Mouse (Mus musculus) stomach, embryonic 14.5 days (tissue): ENCODE measurements around the gene Tspan17. TPM values are rescaled to one million over a fixed set of nuclear protein-coding genes. Genes with fewer than 3 reads are reported as not detected.

Experiments used
- ATAC-seq: fragments of 200-750 bp; cut with Nextera tagmentation; 2 replicates; pipeline ENCODE4 v1.8.0; 2017; ENCODE audit warnings: low read depth, moderate TSS enrichment; ENCODE audit not compliant: insufficient number of reproducible peaks, insufficient read depth, low FRiP score
- H3K27ac ChIP-seq: fragments of 300-500 bp; sonication (generic); 2 replicates; pipeline ENCODE4 v1.5.1; 2014; ENCODE audit warnings: mild to moderate bottlenecking, low read length, moderate library complexity, mixed read lengths
- H3K27me3 ChIP-seq: fragments of 300-500 bp; sonication (generic); 2 replicates; pipeline ENCODE4 v1.6.1; 2014; ENCODE audit warnings: low read length, control low read depth, mixed read lengths; ENCODE audit not compliant: control insufficient read depth, insufficient read depth
- H3K36me3 ChIP-seq: fragments of 300-500 bp; sonication (generic); 2 replicates; pipeline ENCODE4 v1.6.1; 2014; ENCODE audit warnings: mild to moderate bottlenecking, control low read depth, low read length, moderate library complexity, mixed read lengths; ENCODE audit not compliant: control insufficient read depth, insufficient read depth
- H3K4me1 ChIP-seq: fragments of 300-500 bp; sonication (generic); 2 replicates; pipeline ENCODE4 v1.6.1; 2014; ENCODE audit warnings: low read length, control low read depth, mixed read lengths; ENCODE audit not compliant: control insufficient read depth, insufficient read depth
- H3K4me2 ChIP-seq: fragments of 300-500 bp; sonication (generic); replicated peaks from 2 replicates; pipeline ENCODE4 v1.6.1; 2014; ENCODE audit warnings: low read depth, low read length, control low read depth
- H3K4me3 ChIP-seq: fragments of 300-500 bp; sonication (generic); 2 replicates; pipeline ENCODE4 v1.5.1; 2014; ENCODE audit warnings: low read depth, low read length, control low read depth
- H3K9ac ChIP-seq: fragments of 300-500 bp; sonication (generic); replicated peaks from 2 replicates; pipeline ENCODE4 v1.6.1; 2014; ENCODE audit warnings: low read depth, mild to moderate bottlenecking, control low read depth, low read length, moderate library complexity, mixed read lengths
- H3K9me3 ChIP-seq: fragments of 300-500 bp; sonication (generic); 2 replicates; pipeline ENCODE4 v1.6.1; 2016; ENCODE audit warnings: low read depth, low read length, control low read depth; ENCODE audit not compliant: control insufficient read depth
- WGBS: fragments of 180-500 bp; shearing (Covaris S2); extraction: QIAGEN DNeasy Blood & Tissue Kit; methylation state at CpG from one replicate; pipeline ENCODE4 v1.1.7; 2014; 5-methylcytosine and 5-hydroxymethylcytosine counted together
- polyA plus RNA-seq: library from polyadenylated mRNA; unstranded; fragments of >200 nt; fragmentation: Nextera tagmentation; extraction: Ambion mirVana; gene quantifications from 2 replicates; pipeline ENCODE4 v1.2.1, GENCODE M21; 2014

The Tspan17 gene
- polyA plus RNA-seq, 1 experiment from 2014 or later = 11.6 TPM

DNA sequence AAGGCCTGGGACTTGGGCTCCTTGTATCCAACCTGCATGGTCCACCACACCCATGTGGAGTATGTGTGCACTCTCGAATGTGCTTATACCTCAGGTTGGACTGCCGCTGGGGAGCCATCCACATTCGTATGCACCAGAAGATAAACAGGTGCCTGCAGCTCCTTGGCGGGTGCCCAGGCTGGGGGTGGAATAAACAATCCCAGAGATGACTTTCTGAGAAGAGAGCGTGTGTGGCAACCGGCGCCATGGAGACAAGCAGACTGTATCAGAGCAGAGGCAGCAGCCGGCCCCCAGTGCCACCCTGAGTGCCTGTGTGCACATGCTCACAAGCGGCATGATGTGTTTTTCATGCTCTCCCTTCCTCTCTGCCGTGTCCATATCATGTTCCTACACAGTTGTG is 36.5 kb upstream of the Tspan17 start:
- Histone ChIP-seq H3K4me2 (no peak overlapping the region), H3K9me3 (no peaks in the 10 kb centered on the region), H3K9ac (no peak overlapping the region), H3K4me3 (no peak overlapping the region), H3K27ac (no peak overlapping the region), H3K27me3 (peaks cover 9% of the 10 kb centered on the region; the same call in 1 of the 2 replicates), H3K36me3 (no peaks in the 10 kb centered on the region), H3K4me1 (peaks cover 5% of the 10 kb centered on the region; the same call in 1 of the 2 replicates)
- no peak for ATAC-seq
- WGBS = 65% methylated on average over 10 of the region's 10 CpGs

DNA sequence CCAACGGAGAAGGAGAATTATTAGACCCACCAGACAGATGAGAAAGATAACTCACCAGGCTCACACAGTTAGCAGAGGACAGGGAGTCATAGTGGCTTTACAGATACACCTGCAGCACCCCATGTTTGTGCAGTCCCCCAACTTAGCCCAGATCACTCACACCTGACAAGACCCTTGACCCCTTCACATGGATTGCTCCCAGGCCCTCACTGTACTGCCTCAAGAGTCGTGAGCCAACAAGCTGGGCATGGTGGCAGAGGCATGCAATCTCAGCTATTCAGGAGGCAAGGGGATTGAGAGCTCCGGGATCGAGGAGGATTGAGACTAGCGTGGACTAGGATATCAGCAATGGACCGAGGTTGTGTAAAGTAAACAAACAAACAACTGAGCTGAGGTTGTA is 35.4 kb upstream of the Tspan17 start:
- 61% methylated on average over 6 of the region's 6 CpGs for WGBS
- Histone ChIP-seq H3K4me2 (no peak overlapping the region), H3K27ac (no peak overlapping the region), H3K9ac (no peak overlapping the region), H3K9me3 (no peaks in the 10 kb centered on the region), H3K4me3 (no peak overlapping the region), H3K4me1 (peaks cover 5% of the 10 kb centered on the region; the same call in 1 of the 2 replicates), H3K27me3 (peaks cover 9% of the 10 kb centered on the region; the same call in 1 of the 2 replicates), H3K36me3 (no peaks in the 10 kb centered on the region)
- ATAC-seq = no peak

DNA sequence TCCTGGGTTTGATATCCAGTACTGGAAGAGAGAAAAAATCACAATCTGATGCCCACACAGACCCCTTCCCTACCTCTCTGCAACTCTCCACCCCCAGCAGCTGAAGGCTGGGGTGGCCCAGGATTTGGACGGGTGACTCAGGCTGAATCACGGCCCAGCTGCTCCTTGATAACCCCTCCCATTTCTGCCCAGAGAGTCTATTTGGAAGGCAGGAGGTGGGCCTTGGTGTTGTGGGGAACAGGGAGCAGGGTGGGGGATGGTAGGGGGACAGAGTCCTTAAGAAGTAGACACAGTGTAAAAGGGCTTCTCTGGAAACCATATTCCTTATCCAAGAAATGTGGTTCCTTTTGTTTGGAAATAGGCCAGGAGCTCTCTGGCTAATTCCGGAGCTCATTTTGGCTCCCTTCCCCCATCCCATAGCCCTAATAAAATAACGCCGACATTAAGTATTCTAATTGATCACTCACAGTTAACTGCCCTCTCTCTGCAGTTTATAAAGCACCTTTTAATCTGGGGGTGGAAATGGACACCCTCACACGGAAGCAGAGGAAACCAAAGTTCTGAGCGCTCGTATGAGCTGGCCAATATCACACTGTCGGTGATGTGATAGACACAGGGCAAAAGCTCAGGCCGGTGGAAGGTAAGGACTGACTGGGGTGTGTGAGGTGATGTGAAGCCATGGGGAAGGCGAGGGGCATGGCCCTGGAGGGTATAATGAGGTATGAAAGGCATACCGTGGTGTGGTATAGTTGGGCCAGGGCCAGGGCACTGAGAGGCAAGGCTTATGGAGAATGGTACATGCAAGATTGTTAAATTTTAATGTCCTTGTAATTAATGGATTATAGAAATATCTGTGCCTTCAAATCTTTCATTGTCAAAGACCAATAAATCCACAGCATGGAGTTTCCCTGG is 34.8 kb upstream of the Tspan17 start:
- 41% methylated on average over 12 of the region's 12 CpGs for WGBS
- Histone ChIP-seq H3K4me1 (peaks cover 5% of the 10 kb centered on the region; the same call in 1 of the 2 replicates), H3K36me3 (no peaks in the 10 kb centered on the region), H3K4me3 (no peak overlapping the region), H3K4me2 (no peak overlapping the region), H3K9ac (no peak overlapping the region), H3K27ac (no peak overlapping the region), H3K27me3 (peaks cover 14% of the 10 kb centered on the region), H3K9me3 (no peaks in the 10 kb centered on the region)
- ATAC-seq = no peak

DNA sequence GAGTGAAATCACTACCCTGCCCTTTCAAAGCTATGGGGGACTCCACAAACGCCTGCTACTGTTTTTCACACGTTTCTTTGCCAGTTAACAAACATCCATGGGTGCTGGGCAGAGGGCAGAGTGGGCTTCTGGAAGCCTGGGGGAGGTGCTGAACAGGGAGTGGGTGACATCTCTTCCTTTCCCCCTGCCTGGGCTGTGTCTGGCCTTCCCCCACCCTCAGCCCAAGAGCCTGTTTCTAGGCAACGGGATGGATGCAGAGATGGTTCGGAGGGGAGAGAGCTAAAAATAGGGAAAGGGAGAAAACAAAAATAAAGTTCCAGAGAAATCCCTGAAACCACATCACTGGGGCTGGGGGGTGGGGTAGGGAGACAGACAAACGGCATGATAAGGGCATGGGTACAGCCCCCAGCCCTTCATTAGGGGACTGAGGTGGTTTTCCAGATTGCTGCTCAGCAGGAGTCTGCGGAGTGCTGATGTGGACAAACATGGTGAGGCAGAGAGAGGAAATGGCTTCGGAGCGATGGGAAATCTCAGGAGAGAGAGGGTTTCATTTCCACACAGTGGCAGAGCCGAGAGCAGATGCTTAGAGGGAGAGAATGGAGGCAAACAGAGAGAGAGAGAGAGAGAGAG is 33.9 kb upstream of the Tspan17 start:
- no peak overlapping the region for H3K4me2 ChIP-seq
- H3K27me3 ChIP-seq = peaks cover 16% of the 10 kb centered on the region
- H3K4me1 ChIP-seq = no peaks in the 10 kb centered on the region
- no peak for ATAC-seq
- no peak overlapping the region for H3K9ac ChIP-seq
- H3K4me3 ChIP-seq = no peak overlapping the region
- H3K36me3 ChIP-seq = no peaks in the 10 kb centered on the region
- 30% methylated on average over 9 of the region's 9 CpGs for WGBS
- H3K9me3 ChIP-seq = no peaks in the 10 kb centered on the region
- no peak overlapping the region for H3K27ac ChIP-seq

DNA sequence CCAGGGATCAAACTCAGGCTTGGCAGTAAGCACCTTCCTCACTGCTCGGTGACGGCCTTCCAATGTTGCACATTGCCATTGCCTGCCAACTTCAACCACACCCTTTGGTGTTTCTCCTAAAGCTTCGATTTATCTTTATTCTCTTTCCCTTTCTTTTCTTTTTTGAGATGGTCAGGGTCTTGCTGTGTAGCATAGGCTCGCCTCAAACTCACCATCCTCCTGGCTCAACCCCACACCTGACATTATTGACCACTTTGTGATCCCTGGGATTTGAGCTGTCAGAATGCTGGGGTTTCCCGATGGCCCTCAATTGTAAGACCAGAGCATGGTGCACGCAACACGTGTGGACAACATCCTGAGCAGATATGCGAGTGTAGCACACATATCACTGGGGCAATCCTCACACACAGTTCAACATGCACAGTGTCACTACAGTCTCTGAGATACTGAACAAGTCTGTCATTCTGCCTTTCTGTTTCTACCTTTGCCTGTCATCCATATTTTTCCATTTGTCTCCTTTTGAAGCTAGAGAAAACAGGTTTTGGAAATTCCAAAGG is 32.9 kb upstream of the Tspan17 start:
- Histone ChIP-seq H3K36me3 (no peaks in the 10 kb centered on the region), H3K4me1 (no peaks in the 10 kb centered on the region), H3K27me3 (peaks cover 16% of the 10 kb centered on the region), H3K27ac (no peak overlapping the region), H3K9ac (no peak overlapping the region), H3K4me2 (no peak overlapping the region), H3K4me3 (no peak overlapping the region), H3K9me3 (no peaks in the 10 kb centered on the region)
- 85% methylated on average over 8 of the region's 8 CpGs for WGBS
- no peak for ATAC-seq

DNA sequence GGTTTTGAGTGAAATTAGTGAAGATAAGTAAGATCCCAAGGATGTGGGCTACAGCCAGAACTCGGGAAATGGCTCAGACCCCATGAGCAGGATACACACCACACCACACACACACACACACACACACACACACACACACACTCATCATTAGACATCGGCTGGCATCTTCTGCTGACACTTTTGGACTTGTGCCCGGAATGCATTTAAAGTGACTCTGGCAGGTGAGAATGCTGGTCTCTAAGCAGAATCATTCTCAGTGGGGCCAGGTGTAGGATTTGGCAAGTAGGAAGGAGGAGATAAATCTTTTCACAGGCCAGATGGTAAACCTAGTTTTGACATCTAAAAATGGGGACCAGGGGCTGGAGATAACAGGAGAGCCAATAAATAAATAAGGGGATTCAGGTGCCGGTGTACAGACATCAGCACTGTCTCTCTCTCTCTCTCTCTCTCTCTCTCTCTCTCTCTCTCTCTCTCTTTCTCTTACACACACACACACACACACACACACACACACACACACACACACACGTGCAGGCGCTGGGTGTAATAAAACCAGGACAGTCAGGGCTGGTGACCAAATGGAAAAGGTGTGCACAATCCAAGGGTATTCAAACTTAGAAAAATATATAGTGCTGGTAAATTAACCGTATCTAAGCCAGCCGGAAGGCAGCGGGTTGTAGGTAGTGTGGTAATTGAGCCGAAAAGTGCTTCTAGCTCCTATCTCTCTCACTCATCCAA is 31.9 kb upstream of the Tspan17 start:
- WGBS = 38% methylated on average over 10 of the region's 10 CpGs
- no peak for ATAC-seq
- Histone ChIP-seq H3K4me2 (peak overlapping the region; percentile 49), H3K27ac (no peak overlapping the region), H3K9ac (no peak overlapping the region), H3K9me3 (no peaks in the 10 kb centered on the region), H3K27me3 (peaks cover 16% of the 10 kb centered on the region), H3K36me3 (no peaks in the 10 kb centered on the region), H3K4me3 (peak overlapping the region; percentile 28; the same call in 1 of the 2 replicates), H3K4me1 (no peaks in the 10 kb centered on the region)

DNA sequence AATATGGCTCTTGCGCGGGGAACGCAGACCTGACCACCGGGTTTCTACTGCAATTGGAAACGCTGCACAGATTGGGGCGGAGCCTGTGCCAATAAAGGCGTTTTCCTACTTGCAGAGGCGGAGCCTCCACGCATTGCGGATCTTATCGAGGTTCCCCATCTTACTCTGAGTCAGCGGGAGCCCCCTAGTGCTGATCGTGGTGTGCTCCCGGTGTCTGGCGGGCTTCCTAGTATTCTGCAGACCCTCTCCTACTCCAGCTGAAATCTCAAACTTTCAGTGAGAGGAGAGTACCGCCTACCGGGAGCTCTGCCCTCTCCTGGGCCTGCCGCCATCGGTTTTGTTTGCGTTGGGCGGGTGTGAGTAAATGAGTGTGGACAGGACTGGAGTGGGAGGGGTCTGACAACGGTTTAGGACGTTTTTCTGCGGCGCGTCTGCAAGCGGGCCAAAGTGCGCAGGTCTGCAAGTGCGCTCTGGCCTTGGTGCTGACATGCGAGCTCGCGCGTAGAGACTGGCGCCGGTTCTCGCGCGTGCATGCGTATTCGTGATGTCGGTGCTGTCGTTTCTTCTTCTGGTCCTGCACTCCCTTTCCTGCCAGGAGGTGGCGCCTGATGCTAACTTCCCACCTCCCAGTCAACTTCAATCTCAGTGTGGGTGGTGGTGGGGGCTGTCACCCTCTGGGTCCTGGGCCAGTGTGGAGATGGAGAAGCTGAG is 31.0 kb upstream of the Tspan17 start:
- Histone ChIP-seq H3K4me3 (peak overlapping the region; percentile 28), H3K27ac (no peak overlapping the region), H3K9me3 (no peaks in the 10 kb centered on the region), H3K27me3 (peaks cover 16% of the 10 kb centered on the region), H3K9ac (no peak overlapping the region), H3K4me1 (no peaks in the 10 kb centered on the region), H3K4me2 (peak overlapping the region; percentile 49), H3K36me3 (no peaks in the 10 kb centered on the region)
- peak; percentile 91 for ATAC-seq
- under 1% methylated on average over 43 of the region's 43 CpGs for WGBS
